Mouse (Mus musculus) hindbrain, embryonic 16.5 days (tissue): ENCODE measurements at regions not wholly inside any gene's neighbourhood (a gene's known extent, or its start where the extent isn't known, plus 50 kb on each side); places are given as distances from the start of the nearest gene placed in this dataset.

ENCODE experiments used
- ATAC-seq: fragments of 200-750 bp; cut with Nextera tagmentation; 2 replicates; pipeline ENCODE4 v1.8.0; 2017; ENCODE audit warnings: moderate TSS enrichment, moderate library complexity
- H3K27ac ChIP-seq: fragments of 300-500 bp; sonication (generic); 2 replicates; pipeline ENCODE4 v1.5.1; 2014; ENCODE audit warnings: low read depth, mild to moderate bottlenecking, control low read depth, low read length, moderate library complexity
- H3K27me3 ChIP-seq: fragments of 300-500 bp; sonication (generic); replicated peaks from 2 replicates; pipeline ENCODE4 v1.6.1; 2014; ENCODE audit warnings: low read length; ENCODE audit not compliant: control insufficient read depth, insufficient read depth
- H3K36me3 ChIP-seq: fragments of 300-500 bp; sonication (generic); 2 replicates; pipeline ENCODE4 v1.6.1; 2014; ENCODE audit warnings: mild to moderate bottlenecking, low read length, moderate library complexity, mixed read lengths; ENCODE audit not compliant: control insufficient read depth, insufficient read depth
- H3K4me1 ChIP-seq: fragments of 300-500 bp; sonication (generic); 2 replicates; pipeline ENCODE4 v1.6.1; 2014; ENCODE audit warnings: low read depth, low read length; ENCODE audit not compliant: control insufficient read depth, insufficient read depth
- H3K4me2 ChIP-seq: fragments of 300-500 bp; sonication (generic); 2 replicates; pipeline ENCODE4 v1.6.1; 2014; ENCODE audit warnings: mild to moderate bottlenecking, low read length, control low read depth, moderate library complexity
- H3K4me3 ChIP-seq: fragments of 300-500 bp; sonication (generic); 2 replicates; pipeline ENCODE4 v1.5.1; 2014; ENCODE audit warnings: mild to moderate bottlenecking, low read length, control low read depth, moderate library complexity
- H3K9ac ChIP-seq: fragments of 300-500 bp; sonication (generic); 2 replicates; pipeline ENCODE4 v1.6.1; 2014; ENCODE audit warnings: low read depth, mild to moderate bottlenecking, control low read depth, low read length, moderate library complexity
- H3K9me3 ChIP-seq: fragments of 300-500 bp; sonication (generic); 2 replicates; pipeline ENCODE4 v1.6.1; 2014; ENCODE audit warnings: mild to moderate bottlenecking, low read length, moderate library complexity; ENCODE audit not compliant: control insufficient read depth
- WGBS: fragments of 180-500 bp; shearing (Covaris S2); extraction: QIAGEN DNeasy Blood & Tissue Kit; methylation state at CpG from one replicate; pipeline ENCODE4 v1.1.7; 2014; 5-methylcytosine and 5-hydroxymethylcytosine counted together

- WGBS: 67% methylated on average over 4 of the region's 4 CpGs
- Histone ChIP-seq H3K36me3 (no peaks in the 10 kb centered on the region), H3K27ac (no peak overlapping the region), H3K9ac (no peak overlapping the region), H3K27me3 (no peaks in the 10 kb centered on the region), H3K9me3 (no peaks in the 10 kb centered on the region), H3K4me2 (no peak overlapping the region), H3K4me3 (no peak overlapping the region), H3K4me1 (peaks cover 4% of the 10 kb centered on the region; the same call in 1 of the 2 replicates)
- ATAC-seq: no peak
Measured at GRCm38 (mm10) chr15:72334497-72334896, 1499.9 kb upstream of the Gm6569 start.

GRCm38 (mm10) chr15:72339629-72340028, 1494.7 kb upstream of the Gm6569 start:
- no peaks in the 10 kb centered on the region for H3K9me3 ChIP-seq
- H3K4me2 ChIP-seq: no peak overlapping the region
- H3K27me3 ChIP-seq: no peaks in the 10 kb centered on the region
- no peak overlapping the region for H3K9ac ChIP-seq
- H3K4me3 ChIP-seq: no peak overlapping the region
- no peak overlapping the region for H3K27ac ChIP-seq
- ATAC-seq: no peak
- 79% methylated on average over 1 of the region's 1 CpGs for WGBS
- no peaks in the 10 kb centered on the region for H3K4me1 ChIP-seq
- no peaks in the 10 kb centered on the region for H3K36me3 ChIP-seq

- no peak overlapping the region for H3K27ac ChIP-seq
- no peak overlapping the region for H3K4me2 ChIP-seq
- H3K27me3 ChIP-seq: no peaks in the 10 kb centered on the region
- WGBS: 66% methylated on average over 2 of the region's 2 CpGs
- H3K4me3 ChIP-seq: no peak overlapping the region
- H3K9me3 ChIP-seq: no peaks in the 10 kb centered on the region
- no peaks in the 10 kb centered on the region for H3K4me1 ChIP-seq
- no peak for ATAC-seq
- no peak overlapping the region for H3K9ac ChIP-seq
- no peaks in the 10 kb centered on the region for H3K36me3 ChIP-seq
Measured at GRCm38 (mm10) chr15:72341991-72342390, 1492.4 kb upstream of the Gm6569 start.

- Histone ChIP-seq H3K4me1 (no peaks in the 10 kb centered on the region), H3K27me3 (no peaks in the 10 kb centered on the region), H3K9me3 (no peaks in the 10 kb centered on the region), H3K27ac (no peak overlapping the region), H3K36me3 (no peaks in the 10 kb centered on the region), H3K9ac (no peak overlapping the region), H3K4me2 (no peak overlapping the region), H3K4me3 (no peak overlapping the region)
- WGBS: 76% methylated on average over 4 of the region's 4 CpGs
- ATAC-seq: no peak
Measured at GRCm38 (mm10) chr15:72342504-72342903, 1491.9 kb upstream of the Gm6569 start.

- Histone ChIP-seq H3K36me3 (no peaks in the 10 kb centered on the region), H3K27ac (no peak overlapping the region), H3K4me1 (no peaks in the 10 kb centered on the region), H3K9me3 (no peaks in the 10 kb centered on the region), H3K27me3 (no peaks in the 10 kb centered on the region), H3K4me3 (no peak overlapping the region), H3K9ac (no peak overlapping the region), H3K4me2 (no peak overlapping the region)
- no peak for ATAC-seq
Measured at GRCm38 (mm10) chr15:72343794-72344193, 1490.6 kb upstream of the Gm6569 start.

- Histone ChIP-seq H3K4me2 (no peak overlapping the region), H3K36me3 (no peaks in the 10 kb centered on the region), H3K27ac (no peak overlapping the region), H3K4me1 (no peaks in the 10 kb centered on the region), H3K27me3 (no peaks in the 10 kb centered on the region), H3K4me3 (no peak overlapping the region), H3K9me3 (no peaks in the 10 kb centered on the region), H3K9ac (no peak overlapping the region)
- ATAC-seq: no peak
- 79% methylated on average over 4 of the region's 4 CpGs for WGBS
Measured at GRCm38 (mm10) chr15:72353371-72353770, 1481.0 kb upstream of the Gm6569 start.

- H3K27me3 ChIP-seq: no peaks in the 10 kb centered on the region
- no peak overlapping the region for H3K4me3 ChIP-seq
- H3K9ac ChIP-seq: no peak overlapping the region
- no peaks in the 10 kb centered on the region for H3K4me1 ChIP-seq
- H3K27ac ChIP-seq: no peak overlapping the region
- H3K4me2 ChIP-seq: no peak overlapping the region
- no peaks in the 10 kb centered on the region for H3K36me3 ChIP-seq
- H3K9me3 ChIP-seq: no peaks in the 10 kb centered on the region
- ATAC-seq: no peak
Measured at GRCm38 (mm10) chr15:72355626-72356025, 1478.7 kb upstream of the Gm6569 start.

GRCm38 (mm10) chr15:72359636-72360035, 1474.7 kb upstream of the Gm6569 start:
- 68% methylated on average over 6 of the region's 6 CpGs for WGBS
- H3K4me2 ChIP-seq: no peak overlapping the region
- H3K27me3 ChIP-seq: no peaks in the 10 kb centered on the region
- H3K4me1 ChIP-seq: no peaks in the 10 kb centered on the region
- H3K4me3 ChIP-seq: no peak overlapping the region
- H3K36me3 ChIP-seq: no peaks in the 10 kb centered on the region
- H3K9ac ChIP-seq: no peak overlapping the region
- H3K27ac ChIP-seq: peak overlapping the region; percentile 17; the same call in 1 of the 2 replicates
- no peak for ATAC-seq
- no peaks in the 10 kb centered on the region for H3K9me3 ChIP-seq

- WGBS: 98% methylated on average over 3 of the region's 3 CpGs
- Histone ChIP-seq H3K27me3 (no peaks in the 10 kb centered on the region), H3K9ac (no peak overlapping the region), H3K4me2 (no peak overlapping the region), H3K4me3 (no peak overlapping the region), H3K27ac (no peak overlapping the region; the same call in 1 of the 2 replicates), H3K9me3 (no peaks in the 10 kb centered on the region), H3K4me1 (no peaks in the 10 kb centered on the region), H3K36me3 (no peaks in the 10 kb centered on the region)
- peak; percentile 51 for ATAC-seq
Measured at GRCm38 (mm10) chr15:72360049-72360448, 1474.3 kb upstream of the Gm6569 start.

GRCm38 (mm10) chr15:72360463-72361030, 1473.8 kb upstream of the Gm6569 start:
- H3K27ac ChIP-seq: no peak overlapping the region
- ATAC-seq: peak; percentile 93
- no peaks in the 10 kb centered on the region for H3K27me3 ChIP-seq
- 72% methylated on average over 4 of the region's 4 CpGs for WGBS
- H3K4me3 ChIP-seq: no peak overlapping the region
- H3K9ac ChIP-seq: no peak overlapping the region
- H3K9me3 ChIP-seq: no peaks in the 10 kb centered on the region
- H3K4me1 ChIP-seq: no peaks in the 10 kb centered on the region
- no peaks in the 10 kb centered on the region for H3K36me3 ChIP-seq
- H3K4me2 ChIP-seq: no peak overlapping the region
